Mouse (Mus musculus) MEL (cell line): Measurements from ENCODE around the gene Rpl5. TPM values are rescaled to one million over a fixed set of nuclear protein-coding genes. Genes with fewer than 3 reads are reported as not detected.

Source experiments
- DNase-seq: peaks from one replicate; pipeline ENCODE4 v3.0.0; 2011; ENCODE audit warnings: low read depth, low spot score
- H3K27ac ChIP-seq: 2 replicates; pipeline ENCODE4 v1.5.1; 2012; ENCODE audit warnings: low read depth, mild to moderate bottlenecking, control low read depth, low read length, moderate library complexity; ENCODE audit not compliant: control insufficient read depth
- H3K27me3 ChIP-seq, 2 experiments: fragments of 150-350 bp in 1 of 2; sonication (generic) in 1 of 2; 2 replicates each; pipeline ENCODE4 v1.6.1; 2012; ENCODE audit warnings: low read length in 2 of 2, mild to moderate bottlenecking in 2 of 2, improper control_type of control experiment in 1 of 2, moderate library complexity in 1 of 2; ENCODE audit not compliant: insufficient read depth in 2 of 2, control insufficient read depth in 1 of 2
- H3K36me3 ChIP-seq, 2 experiments: 2 replicates each; pipeline ENCODE4 v1.6.1; 2012 to 2014; ENCODE audit warnings: low read length in 2 of 2, improper control_type of control experiment in 1 of 2, inconsistent platforms in 1 of 2, mild to moderate bottlenecking in 1 of 2; ENCODE audit not compliant: insufficient read depth in 2 of 2, control insufficient read depth in 1 of 2
- H3K4me1 ChIP-seq, 2 experiments: fragments of 150-350 bp in 1 of 2; sonication (generic) in 1 of 2; 2 replicates each; pipeline ENCODE4 v1.6.1; 2012; ENCODE audit warnings: low read length in 2 of 2, improper control_type of control experiment in 1 of 2, mild to moderate bottlenecking in 1 of 2; ENCODE audit not compliant: insufficient read depth in 2 of 2, control insufficient read depth in 1 of 2
- H3K4me3 ChIP-seq, 2 experiments: fragments of 150-350 bp in 1 of 2; sonication (generic) in 1 of 2; 2 replicates each; pipeline ENCODE4 v1.5.1; 2012; ENCODE audit warnings: low read depth in 2 of 2, low read length in 2 of 2, mild to moderate bottlenecking in 2 of 2, moderate library complexity in 2 of 2, control low read depth in 1 of 2, improper control_type of control experiment in 1 of 2; ENCODE audit not compliant: control insufficient read depth in 1 of 2, insufficient read depth in 1 of 2
- H3K79me2 ChIP-seq: 2 replicates; pipeline ENCODE4 v1.6.1; 2012; ENCODE audit warnings: mild to moderate bottlenecking, low read length, moderate library complexity; ENCODE audit not compliant: control insufficient read depth, poor library complexity, insufficient read depth
- H3K9ac ChIP-seq: 2 replicates; pipeline ENCODE4 v1.6.1; 2012; ENCODE audit warnings: low read depth, mild to moderate bottlenecking, control low read depth, low read length, moderate library complexity; ENCODE audit not compliant: control insufficient read depth, poor library complexity, severe bottlenecking
- H3K9me3 ChIP-seq: fragments of 150-350 bp; sonication (generic); replicated peaks from 2 replicates; pipeline ENCODE4 v1.6.1; 2012; ENCODE audit warnings: mild to moderate bottlenecking, low read length, improper control_type of control experiment, moderate library complexity; ENCODE audit not compliant: insufficient read depth
- CHD1 ChIP-seq: IDR thresholded peaks from 2 replicates; pipeline ENCODE4 v1.6.1; 2012; ENCODE audit warnings: low read depth, mild to moderate bottlenecking, inconsistent platforms, low read length, improper control_type of control experiment
- ELF1 ChIP-seq: IDR thresholded peaks from 2 replicates; pipeline ENCODE4 v1.6.1; 2014; ENCODE audit warnings: low read depth, mild to moderate bottlenecking, inconsistent platforms, low read length, improper control_type of control experiment, moderate library complexity
- EP300 ChIP-seq, 2 experiments: IDR thresholded peaks; 2 replicates each; pipeline ENCODE4 v1.6.1; 2011; ENCODE audit warnings: improper control_type of control experiment in 2 of 2, low read length in 2 of 2, low read depth in 1 of 2, mild to moderate bottlenecking in 1 of 2
- ETS1 ChIP-seq: IDR thresholded peaks from 2 replicates; pipeline ENCODE4 v1.6.1; 2012; ENCODE audit warnings: low read depth, mild to moderate bottlenecking, inconsistent platforms, low read length, improper control_type of control experiment, moderate library complexity
- HCFC1 ChIP-seq: IDR thresholded peaks from 2 replicates; pipeline ENCODE4 v1.6.1; 2012; ENCODE audit warnings: low read depth, mild to moderate bottlenecking, inconsistent platforms, low read length, improper control_type of control experiment, moderate library complexity
- MEF2A ChIP-seq: IDR thresholded peaks from 2 replicates; pipeline ENCODE4 v1.6.1; 2014; ENCODE audit warnings: low read depth, mild to moderate bottlenecking, inconsistent platforms, low read length, improper control_type of control experiment; ENCODE audit not compliant: poor library complexity, insufficient replicate concordance, severe bottlenecking; ENCODE audit errors: extremely low read depth
- MYC ChIP-seq: IDR thresholded peaks from 2 replicates; pipeline ENCODE4 v1.6.1; 2011; ENCODE audit warnings: low read depth, mild to moderate bottlenecking, low read length, improper control_type of control experiment, moderate library complexity
- NELFE ChIP-seq: IDR thresholded peaks from 2 replicates; pipeline ENCODE4 v1.6.1; 2011; ENCODE audit warnings: low read depth, low read length, improper control_type of control experiment
- POLR2AphosphoS2 ChIP-seq: IDR thresholded peaks from 2 replicates; pipeline ENCODE4 v1.6.1; 2011; ENCODE audit warnings: low read length, improper control_type of control experiment
- RAD21 ChIP-seq: IDR thresholded peaks from 2 replicates; pipeline ENCODE4 v1.6.1; 2011; ENCODE audit warnings: mild to moderate bottlenecking, low read depth, low read length, improper control_type of control experiment
- RCOR1 ChIP-seq: IDR thresholded peaks from 2 replicates; pipeline ENCODE4 v1.6.1; 2012; ENCODE audit warnings: low read depth, mild to moderate bottlenecking, inconsistent platforms, low read length, improper control_type of control experiment
- SIN3A ChIP-seq: IDR thresholded peaks from 2 replicates; pipeline ENCODE4 v1.6.1; 2012; ENCODE audit warnings: low read length, improper control_type of control experiment, inconsistent platforms
- TCF12 ChIP-seq: IDR thresholded peaks from 2 replicates; pipeline ENCODE4 v1.6.1; 2014; ENCODE audit warnings: low read depth, mild to moderate bottlenecking, inconsistent platforms, low read length, improper control_type of control experiment, moderate library complexity
- UBTF ChIP-seq: IDR thresholded peaks from 2 replicates; pipeline ENCODE4 v1.6.1; 2012; ENCODE audit warnings: low read depth, mild to moderate bottlenecking, inconsistent platforms, low read length, improper control_type of control experiment, moderate library complexity, borderline replicate concordance; ENCODE audit not compliant: insufficient read depth
- USF2 ChIP-seq, 2 experiments: IDR thresholded peaks; 2 replicates each; pipeline ENCODE4 v1.6.1; 2011 to 2012; ENCODE audit warnings: improper control_type of control experiment in 2 of 2, low read length in 2 of 2, borderline replicate concordance in 1 of 2, inconsistent platforms in 1 of 2, low read depth in 1 of 2, mild to moderate bottlenecking in 1 of 2; ENCODE audit not compliant: insufficient read depth in 1 of 2
- ZMIZ1 ChIP-seq: IDR thresholded peaks from 2 replicates; pipeline ENCODE4 v1.6.1; 2012; ENCODE audit warnings: low read depth, mild to moderate bottlenecking, inconsistent platforms, low read length, improper control_type of control experiment, moderate library complexity
- polyA plus RNA-seq, 2 experiments: library from polyadenylated mRNA; stranded (reverse) in 1 of 2; unstranded in 1 of 2; fragments of >175 nt in 1 of 2; fragments of >200 nt in 1 of 2; gene quantifications; 2 replicates each; pipeline versions ENCODE4 v1.2.1 to v1.2.4; 2012; ENCODE audit warnings: low replicate concordance in 2 of 2, low read depth in 1 of 2; ENCODE audit not compliant: insufficient read length in 2 of 2, insufficient read depth in 1 of 2, missing spikeins in 1 of 2
- total RNA-seq: library from RNA; depleted of rRNA; stranded (reverse); fragments of 300-350 nt; gene quantifications from 2 replicates; pipeline ENCODE4 v1.2.3, GENCODE M21; 2012

Rpl5 gene
- total and polyA plus RNA-seq, 3 experiments = 43.2 to 533 TPM; not detected in 1

DNA sequence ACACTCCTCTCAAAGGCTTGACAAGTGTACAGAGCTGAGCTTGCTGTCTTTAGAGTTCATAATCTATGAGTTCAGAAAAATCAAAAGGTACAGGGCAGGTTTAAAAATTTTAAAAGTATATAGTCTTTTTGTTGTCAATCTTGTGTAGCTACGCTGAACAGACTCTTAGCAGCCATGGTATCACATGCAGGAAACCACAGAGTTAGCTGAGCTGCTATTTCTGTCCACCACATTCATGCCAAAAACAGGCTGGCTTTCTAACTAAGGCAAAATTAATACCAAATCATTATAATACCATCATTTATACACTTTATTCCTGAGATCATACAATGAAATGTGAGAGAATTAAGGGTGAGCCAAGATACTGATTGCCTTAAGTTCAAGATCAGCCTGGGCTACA lies 46.2 kb downstream of the Rpl5 start:
- H3K4me1 ChIP-seq = peaks cover 14 to 36% of the 10 kb centered on the region in 2 experiments
- no peak overlapping the region for H3K4me3 ChIP-seq
- H3K9ac ChIP-seq = no peak overlapping the region
- no peak for DNase-seq
- H3K27me3 ChIP-seq = no peaks in the 10 kb centered on the region
- no peak overlapping the region for H3K27ac ChIP-seq
- TF ChIP-seq SIN3A (no peak), USF2 (IDR thresholded peaks at IDR 0.05; ENCODE audit: borderline replicate concordance in 1 of 2, insufficient read depth in 1 of 2, low read depth in 1 of 2, low read length in 2 of 2) (no peak), UBTF (no peak), ZMIZ1 (no peak), MEF2A (no peak), RCOR1 (no peak), ELF1 (no peak), MYC (no peak), EP300 (IDR thresholded peaks at IDR 0.05; ENCODE audit: low read depth in 1 of 2, low read length in 2 of 2) (no peak), POLR2AphosphoS2 (no peak), CHD1 (no peak), NELFE (no peak), RAD21 (no peak), HCFC1 (no peak)
- TF ChIP-seq, all 39 proteins: peak for 0
- Histone ChIP-seq H3K36me3 (peaks cover 0 to 13% of the 10 kb centered on the region in 2 experiments; a peak in 2 of 4 replicates), H3K9me3 (no peaks in the 10 kb centered on the region), H3K79me2 (no peaks in the 10 kb centered on the region)

- TF ChIP-seq CHD1 (no peak), ETS1 (peak; percentile 71; the same call in 1 of the 2 replicates), TCF12 (peak; percentile 36; the same call in 1 of the 2 replicates)
- H3K4me1 ChIP-seq = peaks cover 16 to 35% of the 10 kb centered on the region in 2 experiments
- H3K27ac ChIP-seq = no peak overlapping the region
- H3K27me3 ChIP-seq = no peaks in the 10 kb centered on the region
- peaks cover 1 to 16% of the 10 kb centered on the region in 2 experiments; a peak in 3 of 4 replicates for H3K36me3 ChIP-seq
- H3K4me3 ChIP-seq = no peak overlapping the region
- DNase-seq = no peak
- H3K79me2 ChIP-seq = peaks cover under 1% of the 10 kb centered on the region; the same call in 1 of the 2 replicates
- no peaks in the 10 kb centered on the region; the same call in 1 of the 2 replicates for H3K9me3 ChIP-seq
- H3K9ac ChIP-seq = no peak overlapping the region
These were observed 47.2 kb downstream of the Rpl5 start for GRCm38 (mm10) chr5:107947548-107947947.
